Mouse (Mus musculus): ENCODE results near the gene Ccdc88c.

Gene Ccdc88c

GRCm38 (mm10) chr12:100925644-100926619 lies 102.9 kb downstream of the Ccdc88c start:
- DNase-seq (ENCODE audit: low spot score) = peak; percentile 79

- DNase-seq (ENCODE audit: low spot score) = no peak
These were observed 104.1 kb downstream of the Ccdc88c start for GRCm38 (mm10) chr12:100924646-100925339.

- DNase-seq (ENCODE audit: low spot score) = no peak
These were observed 118.1 kb downstream of the Ccdc88c start for GRCm38 (mm10) chr12:100910731-100911130.

GRCm38 (mm10) chr12:100909765-100910164 lies 119.1 kb downstream of the Ccdc88c start:
- no peak for DNase-seq (ENCODE audit: low spot score)

GRCm38 (mm10) chr12:100908298-100909034 lies 120.4 kb downstream of the Ccdc88c start:
- no peak for DNase-seq (ENCODE audit: low spot score)

GRCm38 (mm10) chr12:100907598-100908297 lies 121.1 kb downstream of the Ccdc88c start, which contains the start of gene Gpr68:
Gene Gpr68 (minus strand): TSS chr12:100908198.
- peak; percentile 46 for DNase-seq (ENCODE audit: low spot score)

- DNase-seq (ENCODE audit: low spot score) = no peak
These were observed 122.0 kb downstream of the Ccdc88c start for GRCm38 (mm10) chr12:100906861-100907260.

GRCm38 (mm10) chr12:100903761-100904160 lies 125.1 kb downstream of the Ccdc88c start:
- no peak for DNase-seq (ENCODE audit: low spot score)

GRCm38 (mm10) chr12:100901386-100901785 lies 127.5 kb downstream of the Ccdc88c start:
- no peak for DNase-seq (ENCODE audit: low spot score)

GRCm38 (mm10) chr12:100900901-100901300 lies 128.0 kb downstream of the Ccdc88c start:
- DNase-seq (ENCODE audit: low spot score) = no peak

GRCm38 (mm10) chr12:100899111-100899640 lies 129.7 kb downstream of the Ccdc88c start:
- DNase-seq (ENCODE audit: low spot score) = no peak

GRCm38 (mm10) chr12:100897736-100898650 lies 130.9 kb downstream of the Ccdc88c start:
- no peak for DNase-seq (ENCODE audit: low spot score)

GRCm38 (mm10) chr12:100896661-100897060 lies 132.2 kb downstream of the Ccdc88c start:
- no peak for DNase-seq (ENCODE audit: low spot score)

- peak; percentile 38 for DNase-seq (ENCODE audit: low spot score)
These were observed 133.4 kb downstream of the Ccdc88c start for GRCm38 (mm10) chr12:100895504-100895903.

- DNase-seq (ENCODE audit: low spot score) = no peak
These were observed 138.3 kb downstream of the Ccdc88c start for GRCm38 (mm10) chr12:100890548-100890947.

- DNase-seq (ENCODE audit: low spot score) = no peak
These were observed 141.0 kb downstream of the Ccdc88c start for GRCm38 (mm10) chr12:100887801-100888258.

- DNase-seq (ENCODE audit: low spot score) = no peak
These were observed 142.0 kb downstream of the Ccdc88c start for GRCm38 (mm10) chr12:100886877-100887276.

GRCm38 (mm10) chr12:100885585-100885984 lies 143.3 kb downstream of the Ccdc88c start:
- no peak for DNase-seq (ENCODE audit: low spot score)

GRCm38 (mm10) chr12:100883168-100883567 lies 145.7 kb downstream of the Ccdc88c start:
- DNase-seq (ENCODE audit: low spot score) = no peak

- DNase-seq (ENCODE audit: low spot score) = no peak
These were observed 150.3 kb downstream of the Ccdc88c start for GRCm38 (mm10) chr12:100878556-100878955.

Data from MN1 (cell line).